Mouse (Mus musculus): ENCODE results near the gene Nmral1. TPM values are rescaled to one million over a fixed set of nuclear protein-coding genes. Genes with fewer than 3 reads are reported as not detected.

The Nmral1 gene
- total RNA-seq (2014; rRNA removed) (45.7 and 46.1 TPM in 2 replicates), polyA plus RNA-seq (2015; fragmentation: Nextera tagmentation; extraction: Ambion mirVana) (42.9 and 44.3 TPM in 2 replicates)

GRCm38 (mm10) chr16:4718753-4719518 lies at the start of gene Nmral1:
Nmral1 (minus strand) TSS chr16:4719356.
- H3K4me1 ChIP-seq (ENCODE audit: insufficient read depth), result peaks cover 6% of the 10 kb centered on the region; the same call in 1 of the 2 replicates
- peak; percentile 82 for DNase-seq
- WGBS, result 15% methylated on average over 33 of the region's 33 CpGs
- no peak for TF ChIP-seq CTCF (IDR thresholded peaks at IDR 0.05; ENCODE audit: low read depth)
- peak within 1 kb of the TSS; percentile 83 for H3K9ac ChIP-seq
- no peaks in the 10 kb centered on the region for H3K9me3 ChIP-seq (ENCODE audit: low read length)
- peak; percentile 91 for ATAC-seq
- H3K4me2 ChIP-seq (ENCODE audit: low read depth), result peak within 1 kb of the TSS; percentile 74
- peak within 1 kb of the TSS; percentile 74 for H3K27ac ChIP-seq (ENCODE audit: low read depth, low read length)
- H3K4me3 ChIP-seq (ENCODE audit: low read depth, low read length), result peak within 1 kb of the TSS; percentile 54
- H3K36me3 ChIP-seq (ENCODE audit: insufficient read depth), result peaks cover 8% of the 10 kb centered on the region; the same call in 1 of the 2 replicates
- no peaks in the 10 kb centered on the region for H3K27me3 ChIP-seq (ENCODE audit: insufficient read depth, low read length)

GRCm38 (mm10) chr16:4768719-4769118 lies 49.6 kb upstream of the Nmral1 start:
- H3K9me3 ChIP-seq (ENCODE audit: low read length), result no peaks in the 10 kb centered on the region
- peaks cover 66% of the 10 kb centered on the region for H3K36me3 ChIP-seq (ENCODE audit: insufficient read depth)
- no peak overlapping the region for H3K4me2 ChIP-seq (ENCODE audit: low read depth)
- DNase-seq (no peak), ATAC-seq (no peak; the same call in 1 of the 2 replicates)
- H3K27ac ChIP-seq (ENCODE audit: low read depth, low read length), result no peak overlapping the region
- 0 out of 2 replicates have a peak, but pooled peaks cover 2% of the 10 kb centered on the region for H3K4me1 ChIP-seq (ENCODE audit: insufficient read depth)
- no peak for TF ChIP-seq CTCF (IDR thresholded peaks at IDR 0.05; ENCODE audit: low read depth)
- H3K4me3 ChIP-seq (ENCODE audit: low read depth, low read length), result no peak overlapping the region
- no peaks in the 10 kb centered on the region for H3K27me3 ChIP-seq (ENCODE audit: insufficient read depth, low read length)
- WGBS, result 96% methylated on average over 5 of the region's 5 CpGs
- no peak overlapping the region for H3K9ac ChIP-seq

GRCm38 (mm10) chr16:4767012-4767790 lies 48.0 kb upstream of the Nmral1 start:
- Histone ChIP-seq H3K36me3 (ENCODE audit: insufficient read depth) (peaks cover 66% of the 10 kb centered on the region), H3K4me1 (ENCODE audit: insufficient read depth) (no peaks in the 10 kb centered on the region), H3K4me2 (ENCODE audit: low read depth) (no peak overlapping the region), H3K27ac (ENCODE audit: low read depth, low read length) (no peak overlapping the region), H3K9me3 (ENCODE audit: low read length) (no peaks in the 10 kb centered on the region), H3K27me3 (ENCODE audit: insufficient read depth, low read length) (no peaks in the 10 kb centered on the region), H3K4me3 (ENCODE audit: low read depth, low read length) (no peak overlapping the region), H3K9ac (no peak overlapping the region)
- no peak for TF ChIP-seq CTCF (IDR thresholded peaks at IDR 0.05; ENCODE audit: low read depth)
- 87% methylated on average over 6 of the region's 6 CpGs for WGBS
- DNase-seq (no peak), ATAC-seq (no peak)

GRCm38 (mm10) chr16:4765852-4766251 lies 46.7 kb upstream of the Nmral1 start:
- ATAC-seq (no peak), DNase-seq (no peak)
- Histone ChIP-seq H3K4me3 (ENCODE audit: low read depth, low read length) (no peak overlapping the region), H3K36me3 (ENCODE audit: insufficient read depth) (peaks cover 66% of the 10 kb centered on the region), H3K4me1 (ENCODE audit: insufficient read depth) (no peaks in the 10 kb centered on the region), H3K27ac (ENCODE audit: low read depth, low read length) (no peak overlapping the region), H3K9ac (no peak overlapping the region), H3K27me3 (ENCODE audit: insufficient read depth, low read length) (no peaks in the 10 kb centered on the region), H3K4me2 (ENCODE audit: low read depth) (no peak overlapping the region), H3K9me3 (ENCODE audit: low read length) (no peaks in the 10 kb centered on the region)
- TF ChIP-seq CTCF (IDR thresholded peaks at IDR 0.05; ENCODE audit: low read depth), result no peak
- 86% methylated on average over 2 of the region's 2 CpGs for WGBS

- no peaks in the 10 kb centered on the region for H3K27me3 ChIP-seq (ENCODE audit: insufficient read depth, low read length)
Observed at GRCm38 (mm10) chr16:4763276-4763675, 44.1 kb upstream of the Nmral1 start.

DNA sequence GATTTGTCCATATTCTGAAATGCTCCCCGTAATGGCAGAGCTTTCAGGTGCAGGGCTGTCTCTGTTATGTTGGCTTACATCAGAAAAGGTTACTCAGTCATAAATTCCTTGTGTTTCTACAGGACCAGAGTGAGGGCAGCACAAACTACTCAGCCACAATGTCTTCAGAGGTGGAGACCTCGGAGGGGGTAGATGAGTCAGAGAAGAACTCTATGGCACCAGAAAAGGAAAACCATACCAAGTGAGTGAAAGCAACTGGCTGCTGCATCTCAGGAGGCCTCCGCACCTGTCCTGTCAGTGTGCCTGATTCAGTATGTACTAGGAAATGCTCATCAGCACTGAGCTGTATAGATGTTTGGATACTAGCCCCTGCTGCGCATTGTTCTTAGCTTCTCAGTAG lies 43.3 kb upstream of the Nmral1 start:
- no peak overlapping the region for H3K4me3 ChIP-seq (ENCODE audit: low read depth, low read length)
- no peaks in the 10 kb centered on the region for H3K4me1 ChIP-seq (ENCODE audit: insufficient read depth)
- no peak overlapping the region for H3K9ac ChIP-seq
- ATAC-seq, result no peak
- DNase-seq, result no peak
- 94% methylated on average over 4 of the region's 4 CpGs for WGBS
- H3K27me3 ChIP-seq (ENCODE audit: insufficient read depth, low read length), result no peaks in the 10 kb centered on the region
- no peaks in the 10 kb centered on the region for H3K9me3 ChIP-seq (ENCODE audit: low read length)
- H3K27ac ChIP-seq (ENCODE audit: low read depth, low read length), result no peak overlapping the region
- H3K36me3 ChIP-seq (ENCODE audit: insufficient read depth), result peaks cover 32% of the 10 kb centered on the region
- no peak overlapping the region for H3K4me2 ChIP-seq (ENCODE audit: low read depth)
- no peak for TF ChIP-seq CTCF (IDR thresholded peaks at IDR 0.05; ENCODE audit: low read depth)

More at GRCm38 (mm10) chr16:4763276-4763675, 44.1 kb upstream of the Nmral1 start:
- no peaks in the 10 kb centered on the region for H3K9me3 ChIP-seq (ENCODE audit: low read length)
- WGBS, result 42% methylated on average over 2 of the region's 2 CpGs
- H3K4me1 ChIP-seq (ENCODE audit: insufficient read depth), result no peaks in the 10 kb centered on the region
- H3K36me3 ChIP-seq (ENCODE audit: insufficient read depth), result peaks cover 40% of the 10 kb centered on the region
- ATAC-seq, result peak; percentile 53; the same call in 1 of the 2 replicates
- H3K27ac ChIP-seq (ENCODE audit: low read depth, low read length), result no peak overlapping the region
- no peak overlapping the region for H3K4me2 ChIP-seq (ENCODE audit: low read depth)
- TF ChIP-seq CTCF (IDR thresholded peaks at IDR 0.05; ENCODE audit: low read depth), result peak; percentile 73
- H3K4me3 ChIP-seq (ENCODE audit: low read depth, low read length), result no peak overlapping the region
- DNase-seq, result peak; percentile 62
- H3K9ac ChIP-seq, result no peak overlapping the region

All from forebrain, postnatal 0 days (tissue).